Mouse (Mus musculus): ENCODE results near the gene Cblc. TPM values are rescaled to one million over a fixed set of nuclear protein-coding genes. Genes with fewer than 3 reads are reported as not detected.

The Cblc gene
- polyA plus RNA-seq, 1 experiment from 2014 or later = not detected

GRCm38 (mm10) chr7:19834055-19834454 lies 37.4 kb upstream of the Cblc start:
- Histone ChIP-seq H3K27me3 (replicated peaks; ENCODE audit: control insufficient read depth, insufficient read depth, low read length) (no peaks in the 10 kb centered on the region), H3K4me2 (ENCODE audit: low read length) (no peak overlapping the region), H3K36me3 (ENCODE audit: control insufficient read depth, insufficient read depth) (no peaks in the 10 kb centered on the region), H3K4me3 (replicated peaks; ENCODE audit: low read length) (no peak overlapping the region), H3K9me3 (ENCODE audit: control insufficient read depth, low read length) (no peaks in the 10 kb centered on the region), H3K9ac (replicated peaks; ENCODE audit: low read depth, low read length) (no peak overlapping the region), H3K27ac (ENCODE audit: low read length) (no peak overlapping the region), H3K4me1 (replicated peaks; ENCODE audit: control insufficient read depth, insufficient read depth, low read length) (no peaks in the 10 kb centered on the region)
- no peak for ATAC-seq
- 67% methylated on average over 3 of the region's 3 CpGs for WGBS

GRCm38 (mm10) chr7:19831837-19832236 lies 35.2 kb upstream of the Cblc start:
- 61% methylated on average over 9 of the region's 9 CpGs for WGBS
- Histone ChIP-seq H3K4me3 (replicated peaks; ENCODE audit: low read length) (no peak overlapping the region), H3K27ac (ENCODE audit: low read length) (no peak overlapping the region), H3K4me2 (ENCODE audit: low read length) (no peak overlapping the region), H3K9ac (replicated peaks; ENCODE audit: low read depth, low read length) (no peak overlapping the region), H3K36me3 (ENCODE audit: control insufficient read depth, insufficient read depth) (no peaks in the 10 kb centered on the region), H3K27me3 (replicated peaks; ENCODE audit: control insufficient read depth, insufficient read depth, low read length) (no peaks in the 10 kb centered on the region), H3K9me3 (ENCODE audit: control insufficient read depth, low read length) (no peaks in the 10 kb centered on the region), H3K4me1 (replicated peaks; ENCODE audit: control insufficient read depth, insufficient read depth, low read length) (no peaks in the 10 kb centered on the region)
- no peak for ATAC-seq

GRCm38 (mm10) chr7:19830682-19831156 lies 34.1 kb upstream of the Cblc start:
- no peaks in the 10 kb centered on the region for H3K9me3 ChIP-seq (ENCODE audit: control insufficient read depth, low read length)
- no peak overlapping the region for H3K4me2 ChIP-seq (ENCODE audit: low read length)
- WGBS = 34% methylated on average over 13 of the region's 13 CpGs
- no peaks in the 10 kb centered on the region for H3K36me3 ChIP-seq (ENCODE audit: control insufficient read depth, insufficient read depth)
- no peak overlapping the region for H3K4me3 ChIP-seq (replicated peaks; ENCODE audit: low read length)
- no peak overlapping the region for H3K9ac ChIP-seq (replicated peaks; ENCODE audit: low read depth, low read length)
- H3K27ac ChIP-seq (ENCODE audit: low read length) = no peak overlapping the region
- H3K4me1 ChIP-seq (replicated peaks; ENCODE audit: control insufficient read depth, insufficient read depth, low read length) = no peaks in the 10 kb centered on the region
- no peaks in the 10 kb centered on the region for H3K27me3 ChIP-seq (replicated peaks; ENCODE audit: control insufficient read depth, insufficient read depth, low read length)
- ATAC-seq = no peak

- H3K9me3 ChIP-seq (ENCODE audit: control insufficient read depth, low read length) = no peaks in the 10 kb centered on the region
- H3K9ac ChIP-seq (replicated peaks; ENCODE audit: low read depth, low read length) = no peak overlapping the region
- H3K36me3 ChIP-seq (ENCODE audit: control insufficient read depth, insufficient read depth) = no peaks in the 10 kb centered on the region
- no peaks in the 10 kb centered on the region for H3K4me1 ChIP-seq (replicated peaks; ENCODE audit: control insufficient read depth, insufficient read depth, low read length)
- no peak overlapping the region for H3K4me3 ChIP-seq (replicated peaks; ENCODE audit: low read length)
- H3K4me2 ChIP-seq (ENCODE audit: low read length) = no peak overlapping the region
- WGBS = 79% methylated on average over 3 of the region's 3 CpGs
- H3K27me3 ChIP-seq (replicated peaks; ENCODE audit: control insufficient read depth, insufficient read depth, low read length) = no peaks in the 10 kb centered on the region
- H3K27ac ChIP-seq (ENCODE audit: low read length) = no peak overlapping the region
- ATAC-seq = no peak
These were observed 33.1 kb upstream of the Cblc start for GRCm38 (mm10) chr7:19829694-19830093.

GRCm38 (mm10) chr7:19826756-19827155 lies 30.1 kb upstream of the Cblc start:
- H3K4me1 ChIP-seq (replicated peaks; ENCODE audit: control insufficient read depth, insufficient read depth, low read length) = peaks cover 6% of the 10 kb centered on the region
- WGBS = 40% methylated on average over 5 of the region's 6 CpGs

GRCm38 (mm10) chr7:19824182-19824973 lies 27.8 kb upstream of the Cblc start:
- ATAC-seq = no peak
- H3K27me3 ChIP-seq (replicated peaks; ENCODE audit: control insufficient read depth, insufficient read depth, low read length) = peaks cover 24% of the 10 kb centered on the region
- H3K4me1 ChIP-seq (replicated peaks; ENCODE audit: control insufficient read depth, insufficient read depth, low read length) = peaks cover 6% of the 10 kb centered on the region
- H3K9ac ChIP-seq (replicated peaks; ENCODE audit: low read depth, low read length) = no peak overlapping the region
- peaks cover 2% of the 10 kb centered on the region; the same call in 1 of the 2 replicates for H3K9me3 ChIP-seq (ENCODE audit: control insufficient read depth, low read length)
- H3K4me2 ChIP-seq (ENCODE audit: low read length) = 0 out of 2 replicates have a peak overlapping the region, but pooled peaks have one; percentile 11
- H3K4me3 ChIP-seq (replicated peaks; ENCODE audit: low read length) = no peak overlapping the region
- 25% methylated on average over 26 of the region's 26 CpGs for WGBS
- H3K36me3 ChIP-seq (ENCODE audit: control insufficient read depth, insufficient read depth) = no peaks in the 10 kb centered on the region
- no peak overlapping the region for H3K27ac ChIP-seq (ENCODE audit: low read length)

More at GRCm38 (mm10) chr7:19826756-19827155, 30.1 kb upstream of the Cblc start:
- no peaks in the 10 kb centered on the region for H3K36me3 ChIP-seq (ENCODE audit: control insufficient read depth, insufficient read depth)
- no peak overlapping the region for H3K27ac ChIP-seq (ENCODE audit: low read length)
- no peak for ATAC-seq
- H3K4me3 ChIP-seq (replicated peaks; ENCODE audit: low read length) = no peak overlapping the region
- no peak overlapping the region for H3K4me2 ChIP-seq (ENCODE audit: low read length)
- H3K9ac ChIP-seq (replicated peaks; ENCODE audit: low read depth, low read length) = no peak overlapping the region
- peaks cover 17% of the 10 kb centered on the region for H3K27me3 ChIP-seq (replicated peaks; ENCODE audit: control insufficient read depth, insufficient read depth, low read length)
- no peaks in the 10 kb centered on the region for H3K9me3 ChIP-seq (ENCODE audit: control insufficient read depth, low read length)

- Histone ChIP-seq H3K9ac (replicated peaks; ENCODE audit: low read depth, low read length) (no peak overlapping the region), H3K36me3 (ENCODE audit: control insufficient read depth, insufficient read depth) (no peaks in the 10 kb centered on the region), H3K4me3 (replicated peaks; ENCODE audit: low read length) (no peak overlapping the region), H3K4me1 (replicated peaks; ENCODE audit: control insufficient read depth, insufficient read depth, low read length) (peaks cover 6% of the 10 kb centered on the region), H3K4me2 (ENCODE audit: low read length) (no peak overlapping the region), H3K27me3 (replicated peaks; ENCODE audit: control insufficient read depth, insufficient read depth, low read length) (peaks cover 24% of the 10 kb centered on the region), H3K9me3 (ENCODE audit: control insufficient read depth, low read length) (peaks cover 2% of the 10 kb centered on the region; the same call in 1 of the 2 replicates), H3K27ac (ENCODE audit: low read length) (no peak overlapping the region)
- 20% methylated on average over 16 of the region's 16 CpGs for WGBS
- no peak for ATAC-seq
These were observed 26.9 kb upstream of the Cblc start for GRCm38 (mm10) chr7:19823256-19824181.

- H3K27me3 ChIP-seq (replicated peaks; ENCODE audit: control insufficient read depth, insufficient read depth, low read length) = peaks cover 28% of the 10 kb centered on the region
- 0 out of 2 replicates have a peak within 1 kb of the TSS, but pooled peaks have one; percentile 7 for H3K9ac ChIP-seq (replicated peaks; ENCODE audit: low read depth, low read length)
- H3K27ac ChIP-seq (ENCODE audit: low read length) = no peak within 1 kb of the TSS
- peak within 1 kb of the TSS; percentile 20 for H3K4me3 ChIP-seq (replicated peaks; ENCODE audit: low read length)
- peaks cover 6% of the 10 kb centered on the region for H3K4me1 ChIP-seq (replicated peaks; ENCODE audit: control insufficient read depth, insufficient read depth, low read length)
- no peak for ATAC-seq
- peak within 1 kb of the TSS; percentile 35 for H3K4me2 ChIP-seq (ENCODE audit: low read length)
- H3K36me3 ChIP-seq (ENCODE audit: control insufficient read depth, insufficient read depth) = no peaks in the 10 kb centered on the region
- WGBS = under 1% methylated on average over 37 of the region's 42 CpGs
- H3K9me3 ChIP-seq (ENCODE audit: control insufficient read depth, low read length) = peaks cover 2% of the 10 kb centered on the region; the same call in 1 of the 2 replicates
These were observed 26.0 kb upstream of the Cblc start, which contains the start of gene Bcl3 for GRCm38 (mm10) chr7:19822604-19823058. Gene Bcl3 (minus strand): TSS chr7:19822770.

GRCm38 (mm10) chr7:19822193-19822592 lies 25.6 kb upstream of the Cblc start:
- no peak for ATAC-seq
- no peak overlapping the region for H3K27ac ChIP-seq (ENCODE audit: low read length)
- no peak overlapping the region for H3K4me3 ChIP-seq (replicated peaks; ENCODE audit: low read length)
- peak overlapping the region; percentile 35 for H3K4me2 ChIP-seq (ENCODE audit: low read length)
- H3K36me3 ChIP-seq (ENCODE audit: control insufficient read depth, insufficient read depth) = no peaks in the 10 kb centered on the region
- H3K4me1 ChIP-seq (replicated peaks; ENCODE audit: control insufficient read depth, insufficient read depth, low read length) = peaks cover 9% of the 10 kb centered on the region
- 0 out of 2 replicates have a peak overlapping the region, but pooled peaks have one; percentile 7 for H3K9ac ChIP-seq (replicated peaks; ENCODE audit: low read depth, low read length)
- H3K9me3 ChIP-seq (ENCODE audit: control insufficient read depth, low read length) = peaks cover 2% of the 10 kb centered on the region; the same call in 1 of the 2 replicates
- peaks cover 28% of the 10 kb centered on the region for H3K27me3 ChIP-seq (replicated peaks; ENCODE audit: control insufficient read depth, insufficient read depth, low read length)
- 4% methylated on average over 20 of the region's 20 CpGs for WGBS

Data from forebrain, embryonic 16.5 days (tissue).